Mouse (Mus musculus): ENCODE data around the gene Ppp1r14a.

Gene Ppp1r14a

GRCm38 (mm10) chr7:29253842-29254241 lies 35.3 kb upstream of the Ppp1r14a start:
- H3K4me1 ChIP-seq (replicated peaks; ENCODE audit: low read depth, low read length): peaks cover 39% of the 10 kb centered on the region
- no peak overlapping the region for H3K4me3 ChIP-seq (replicated peaks; ENCODE audit: low read length)
- no peak for TF ChIP-seq NANOG (IDR thresholded peaks at IDR 0.05; ENCODE audit: borderline replicate concordance, low read length)
- TF ChIP-seq POU5F1 (IDR thresholded peaks at IDR 0.05; ENCODE audit: borderline replicate concordance, low read length): no peak
- no peak for TF ChIP-seq CTCF (conservative IDR thresholded peaks at IDR 0.05; ENCODE audit: low read length)
- H3K27me3 ChIP-seq (ENCODE audit: insufficient read depth, low read length): no peaks in the 10 kb centered on the region
- no peaks in the 10 kb centered on the region for H3K9me3 ChIP-seq (ENCODE audit: low read length)
- H3K36me3 ChIP-seq (ENCODE audit: insufficient read depth, low read length): peaks cover 52% of the 10 kb centered on the region

GRCm38 (mm10) chr7:29255875-29256274 lies 33.2 kb upstream of the Ppp1r14a start:
- Histone ChIP-seq H3K4me3 (replicated peaks; ENCODE audit: low read length) (no peak overlapping the region), H3K27me3 (ENCODE audit: insufficient read depth, low read length) (no peaks in the 10 kb centered on the region), H3K4me1 (replicated peaks; ENCODE audit: low read depth, low read length) (peaks cover 45% of the 10 kb centered on the region), H3K9me3 (ENCODE audit: low read length) (no peaks in the 10 kb centered on the region), H3K36me3 (ENCODE audit: insufficient read depth, low read length) (peaks cover 70% of the 10 kb centered on the region)
- TF ChIP-seq POU5F1 (IDR thresholded peaks at IDR 0.05; ENCODE audit: borderline replicate concordance, low read length) (no peak), CTCF (conservative IDR thresholded peaks at IDR 0.05; ENCODE audit: low read length) (no peak), NANOG (IDR thresholded peaks at IDR 0.05; ENCODE audit: borderline replicate concordance, low read length) (no peak)

GRCm38 (mm10) chr7:29257368-29257767 lies 31.7 kb upstream of the Ppp1r14a start:
- Histone ChIP-seq H3K9me3 (ENCODE audit: low read length) (no peaks in the 10 kb centered on the region), H3K4me3 (replicated peaks; ENCODE audit: low read length) (no peak overlapping the region), H3K4me1 (replicated peaks; ENCODE audit: low read depth, low read length) (peaks cover 55% of the 10 kb centered on the region), H3K27me3 (ENCODE audit: insufficient read depth, low read length) (no peaks in the 10 kb centered on the region), H3K36me3 (ENCODE audit: insufficient read depth, low read length) (peaks cover 84% of the 10 kb centered on the region)
- TF ChIP-seq POU5F1 (IDR thresholded peaks at IDR 0.05; ENCODE audit: borderline replicate concordance, low read length): no peak
- TF ChIP-seq NANOG (IDR thresholded peaks at IDR 0.05; ENCODE audit: borderline replicate concordance, low read length): no peak
- no peak for TF ChIP-seq CTCF (conservative IDR thresholded peaks at IDR 0.05; ENCODE audit: low read length)

GRCm38 (mm10) chr7:29259781-29260730 lies 29.1 kb upstream of the Ppp1r14a start:
- H3K27me3 ChIP-seq (ENCODE audit: insufficient read depth, low read length): no peaks in the 10 kb centered on the region
- peaks cover 96% of the 10 kb centered on the region for H3K36me3 ChIP-seq (ENCODE audit: insufficient read depth, low read length)
- TF ChIP-seq POU5F1 (IDR thresholded peaks at IDR 0.05; ENCODE audit: borderline replicate concordance, low read length) (no peak), NANOG (IDR thresholded peaks at IDR 0.05; ENCODE audit: borderline replicate concordance, low read length) (no peak), CTCF (conservative IDR thresholded peaks at IDR 0.05; ENCODE audit: low read length) (no peak)
- H3K4me1 ChIP-seq (replicated peaks; ENCODE audit: low read depth, low read length): peaks cover 70% of the 10 kb centered on the region
- H3K4me3 ChIP-seq (replicated peaks; ENCODE audit: low read length): no peak overlapping the region
- no peaks in the 10 kb centered on the region for H3K9me3 ChIP-seq (ENCODE audit: low read length)

- H3K4me3 ChIP-seq (replicated peaks; ENCODE audit: low read length): no peak overlapping the region
- H3K4me1 ChIP-seq (replicated peaks; ENCODE audit: low read depth, low read length): peaks cover 85% of the 10 kb centered on the region
- no peak for TF ChIP-seq POU5F1 (IDR thresholded peaks at IDR 0.05; ENCODE audit: borderline replicate concordance, low read length)
- no peak for TF ChIP-seq NANOG (IDR thresholded peaks at IDR 0.05; ENCODE audit: borderline replicate concordance, low read length)
- no peak for TF ChIP-seq CTCF (conservative IDR thresholded peaks at IDR 0.05; ENCODE audit: low read length)
- H3K36me3 ChIP-seq (ENCODE audit: insufficient read depth, low read length): peaks cover 93% of the 10 kb centered on the region
- no peaks in the 10 kb centered on the region for H3K27me3 ChIP-seq (ENCODE audit: insufficient read depth, low read length)
- no peaks in the 10 kb centered on the region for H3K9me3 ChIP-seq (ENCODE audit: low read length)
These were observed 27.0 kb upstream of the Ppp1r14a start for GRCm38 (mm10) chr7:29262151-29262550.

- Histone ChIP-seq H3K27me3 (ENCODE audit: insufficient read depth, low read length) (no peaks in the 10 kb centered on the region), H3K9me3 (ENCODE audit: low read length) (no peaks in the 10 kb centered on the region), H3K36me3 (ENCODE audit: insufficient read depth, low read length) (peaks cover 91% of the 10 kb centered on the region), H3K4me3 (replicated peaks; ENCODE audit: low read length) (no peak overlapping the region), H3K4me1 (replicated peaks; ENCODE audit: low read depth, low read length) (peaks cover 90% of the 10 kb centered on the region)
- no peak for TF ChIP-seq NANOG (IDR thresholded peaks at IDR 0.05; ENCODE audit: borderline replicate concordance, low read length)
- TF ChIP-seq CTCF (conservative IDR thresholded peaks at IDR 0.05; ENCODE audit: low read length): no peak
- TF ChIP-seq POU5F1 (IDR thresholded peaks at IDR 0.05; ENCODE audit: borderline replicate concordance, low read length): no peak
These were observed 25.3 kb upstream of the Ppp1r14a start for GRCm38 (mm10) chr7:29263831-29264230.

GRCm38 (mm10) chr7:29265636-29266035 lies 23.5 kb upstream of the Ppp1r14a start:
- peaks cover 84% of the 10 kb centered on the region for H3K4me1 ChIP-seq (replicated peaks; ENCODE audit: low read depth, low read length)
- no peaks in the 10 kb centered on the region for H3K27me3 ChIP-seq (ENCODE audit: insufficient read depth, low read length)
- peaks cover 91% of the 10 kb centered on the region for H3K36me3 ChIP-seq (ENCODE audit: insufficient read depth, low read length)
- no peaks in the 10 kb centered on the region for H3K9me3 ChIP-seq (ENCODE audit: low read length)
- no peak overlapping the region for H3K4me3 ChIP-seq (replicated peaks; ENCODE audit: low read length)
- TF ChIP-seq CTCF (conservative IDR thresholded peaks at IDR 0.05; ENCODE audit: low read length) (no peak), NANOG (IDR thresholded peaks at IDR 0.05; ENCODE audit: borderline replicate concordance, low read length) (no peak), POU5F1 (IDR thresholded peaks at IDR 0.05; ENCODE audit: borderline replicate concordance, low read length) (no peak)

GRCm38 (mm10) chr7:29266931-29267330 lies 22.2 kb upstream of the Ppp1r14a start:
- Histone ChIP-seq H3K4me3 (replicated peaks; ENCODE audit: low read length) (no peak overlapping the region), H3K9me3 (ENCODE audit: low read length) (no peaks in the 10 kb centered on the region), H3K36me3 (ENCODE audit: insufficient read depth, low read length) (peaks cover 93% of the 10 kb centered on the region), H3K4me1 (replicated peaks; ENCODE audit: low read depth, low read length) (peaks cover 85% of the 10 kb centered on the region), H3K27me3 (ENCODE audit: insufficient read depth, low read length) (no peaks in the 10 kb centered on the region)
- TF ChIP-seq CTCF (conservative IDR thresholded peaks at IDR 0.05; ENCODE audit: low read length): no peak
- no peak for TF ChIP-seq POU5F1 (IDR thresholded peaks at IDR 0.05; ENCODE audit: borderline replicate concordance, low read length)
- no peak for TF ChIP-seq NANOG (IDR thresholded peaks at IDR 0.05; ENCODE audit: borderline replicate concordance, low read length)

Measured in E14TG2a.4 (cell line).